Mouse (Mus musculus) cerebellum, adult 2 months (tissue): ENCODE data around the gene Rpl15. TPM values are rescaled to one million over a fixed set of nuclear protein-coding genes. Genes with fewer than 3 reads are reported as not detected.
A peak's percentile ranks its signal among the peaks of the same experiment; 100 is the strongest.

Source experiments
- DNase-seq, 2 experiments: peaks; one replicate each; pipeline ENCODE4 v3.0.0; 2021
- H3K27ac ChIP-seq: fragments of 200-500 bp; 2 replicates; pipeline ENCODE4 v1.5.1; 2012; ENCODE audit warnings: low read length, control low read depth, inconsistent platforms; ENCODE audit not compliant: insufficient read depth
- H3K27me3 ChIP-seq: fragments of 200-500 bp; 2 replicates; pipeline ENCODE4 v1.6.1; 2012; ENCODE audit warnings: inconsistent platforms, mild to moderate bottlenecking, low read length, moderate library complexity; ENCODE audit not compliant: control insufficient read depth, insufficient read depth
- H3K4me1 ChIP-seq: fragments of 200-500 bp; 2 replicates; pipeline ENCODE4 v1.6.1; 2011; ENCODE audit warnings: low read length; ENCODE audit not compliant: control insufficient read depth, insufficient read depth
- H3K4me3 ChIP-seq: fragments of 200-500 bp; replicated peaks from 2 replicates; pipeline ENCODE3; 2011; ENCODE audit warnings: mild to moderate bottlenecking, low read depth, low read length, control low read depth; ENCODE audit not compliant: insufficient read depth
- CTCF ChIP-seq: fragments of 200-500 bp; IDR thresholded peaks from 2 replicates; pipeline ENCODE4 v1.5.1; 2011; ENCODE audit warnings: low read depth, mild to moderate bottlenecking, control low read depth, low read length, moderate library complexity, borderline replicate concordance; ENCODE audit not compliant: insufficient read depth
- POLR2A ChIP-seq: fragments of 200-500 bp; IDR thresholded peaks from 2 replicates; pipeline ENCODE4 v1.6.1; 2011; ENCODE audit warnings: low read length, control low read depth, borderline replicate concordance; ENCODE audit not compliant: insufficient read depth
- WGBS: fragments of 180-500 bp; shearing (Covaris S2); methylation state at CpG from one replicate; pipeline ENCODE4 v1.1.7; 2018; 5-methylcytosine and 5-hydroxymethylcytosine counted together
- polyA plus RNA-seq: library from polyadenylated mRNA; depleted of rRNA; stranded (reverse); fragments of >200 nt; gene quantifications from 2 replicates; pipeline ENCODE4 v1.2.3, GENCODE M21; 2012

The Rpl15 gene
- polyA plus RNA-seq, 1 experiment: 293 TPM

DNA sequence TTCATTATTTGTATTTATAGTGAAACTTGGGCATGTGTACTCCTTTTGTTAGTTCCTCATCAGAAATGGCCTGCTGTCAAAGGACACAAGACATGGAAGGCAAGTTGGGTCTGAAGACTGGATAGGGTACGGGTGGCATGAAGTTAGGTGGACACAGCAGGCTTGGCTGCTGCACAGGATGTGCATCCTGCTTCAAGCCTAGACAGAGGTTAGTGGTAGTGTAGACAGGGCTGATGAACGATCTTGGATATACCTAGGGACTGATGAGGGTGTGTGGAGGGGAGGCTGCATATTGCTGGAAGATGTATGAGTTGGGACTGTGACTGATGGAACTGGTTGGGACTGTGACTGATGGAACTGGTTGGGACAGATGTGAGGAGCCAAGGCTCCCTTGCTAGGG, 27.7 kb upstream of the Rpl15 start:
- H3K27ac ChIP-seq: no peak overlapping the region
- 93% methylated on average over 2 of the region's 2 CpGs for WGBS
- H3K4me1 ChIP-seq: peaks cover 5% of the 10 kb centered on the region
- DNase-seq: no peak
- no peak overlapping the region for H3K4me3 ChIP-seq
- no peaks in the 10 kb centered on the region for H3K27me3 ChIP-seq
- TF ChIP-seq CTCF: no peak

DNA sequence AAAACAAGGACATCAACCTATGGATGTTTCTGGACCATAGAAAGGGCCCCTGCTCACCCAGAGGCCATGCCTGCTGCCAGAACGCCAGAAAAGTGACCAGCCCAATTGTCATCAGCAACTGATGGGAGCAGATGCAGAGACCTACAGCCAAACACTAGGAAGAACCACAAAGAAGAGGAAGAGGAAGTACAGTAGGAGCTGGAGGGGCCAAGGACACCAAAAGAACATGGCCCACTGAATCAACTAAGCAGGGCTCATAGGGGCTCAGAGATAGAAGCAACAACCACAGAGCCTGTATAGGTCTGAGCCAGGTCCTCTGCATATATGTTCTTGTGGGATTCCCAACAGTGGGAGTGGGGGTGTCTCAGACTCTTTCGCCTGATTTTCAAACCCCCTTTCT, 26.2 kb upstream of the Rpl15 start:
- no peaks in the 10 kb centered on the region for H3K27me3 ChIP-seq
- DNase-seq: no peak
- H3K4me3 ChIP-seq: no peak overlapping the region
- H3K4me1 ChIP-seq: no peaks in the 10 kb centered on the region
- no peak for TF ChIP-seq POLR2A
- TF ChIP-seq CTCF: no peak
- 76% methylated on average over 2 of the region's 2 CpGs for WGBS
- no peak overlapping the region for H3K27ac ChIP-seq

DNA sequence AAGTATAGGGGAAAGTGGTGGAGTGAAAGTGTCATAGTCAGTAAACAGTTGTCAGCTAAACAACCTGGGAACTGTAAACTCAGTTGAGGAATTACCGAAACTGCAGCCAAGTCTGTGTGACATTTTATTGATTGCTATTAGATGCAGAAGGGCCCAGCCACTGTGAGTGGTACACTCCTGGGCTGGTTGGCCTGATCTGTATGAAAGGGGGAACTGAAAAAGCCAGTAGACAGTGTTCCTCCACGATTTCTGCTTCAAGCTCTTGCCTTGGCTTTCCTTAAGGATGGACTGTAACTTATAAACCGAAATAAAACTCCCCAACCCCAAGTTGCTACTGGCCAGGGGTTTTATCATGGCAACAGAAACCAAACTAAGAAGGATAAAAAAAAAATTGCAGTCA, 21.4 kb upstream of the Rpl15 start:
- no peak overlapping the region for H3K27ac ChIP-seq
- no peak for DNase-seq
- no peak for TF ChIP-seq POLR2A
- TF ChIP-seq CTCF: no peak
- no peaks in the 10 kb centered on the region for H3K27me3 ChIP-seq
- no peak overlapping the region for H3K4me3 ChIP-seq
- no peaks in the 10 kb centered on the region for H3K4me1 ChIP-seq
- 91% methylated on average over 3 of the region's 3 CpGs for WGBS

DNA sequence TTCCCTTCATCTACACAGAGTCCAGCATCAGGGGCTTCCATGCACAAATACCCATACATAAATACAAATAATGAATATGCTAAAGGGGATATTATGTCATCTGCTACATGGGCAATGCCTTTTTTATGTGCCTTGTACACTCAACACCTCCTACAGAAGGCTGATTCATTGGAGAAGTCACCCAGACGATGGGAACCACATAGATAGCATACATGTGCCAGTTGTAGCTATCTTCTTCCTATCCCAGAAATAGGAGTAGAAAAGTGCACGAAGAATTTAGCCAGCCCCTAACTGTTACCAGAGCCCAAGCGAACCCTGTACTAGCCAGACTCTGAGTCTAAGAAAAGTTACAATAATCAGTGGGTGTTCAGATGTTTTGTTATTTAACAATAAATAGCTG, 20.9 kb upstream of the Rpl15 start:
- no peak for DNase-seq
- Histone ChIP-seq H3K4me3 (no peak overlapping the region), H3K4me1 (no peaks in the 10 kb centered on the region), H3K27ac (no peak overlapping the region), H3K27me3 (no peaks in the 10 kb centered on the region)
- 90% methylated on average over 3 of the region's 3 CpGs for WGBS
- TF ChIP-seq POLR2A (no peak), CTCF (no peak)

DNA sequence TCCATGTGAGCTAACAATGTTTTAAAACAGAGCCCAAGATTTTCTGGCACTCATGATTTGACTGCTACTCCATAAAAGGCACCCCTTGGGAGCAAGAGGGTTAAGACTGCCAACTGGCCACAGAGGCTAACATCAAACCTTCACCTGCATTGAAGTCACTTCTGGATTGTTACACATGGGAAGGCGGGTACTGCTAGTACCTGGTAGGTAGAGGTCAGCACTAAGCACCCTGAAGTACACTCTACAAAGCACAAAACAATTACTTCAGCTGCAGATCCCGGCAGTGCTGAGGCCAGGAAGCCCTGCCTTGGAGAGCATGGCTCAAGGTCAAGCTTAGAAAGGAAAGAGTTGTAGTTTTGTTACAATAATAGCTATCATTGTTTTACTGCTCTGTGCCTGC, 16.2 kb upstream of the Rpl15 start:
- Histone ChIP-seq H3K4me3 (no peak overlapping the region), H3K4me1 (no peaks in the 10 kb centered on the region), H3K27me3 (no peaks in the 10 kb centered on the region), H3K27ac (no peak overlapping the region)
- DNase-seq: no peak
- 77% methylated on average over 2 of the region's 2 CpGs for WGBS
- TF ChIP-seq CTCF (no peak), POLR2A (no peak)

DNA sequence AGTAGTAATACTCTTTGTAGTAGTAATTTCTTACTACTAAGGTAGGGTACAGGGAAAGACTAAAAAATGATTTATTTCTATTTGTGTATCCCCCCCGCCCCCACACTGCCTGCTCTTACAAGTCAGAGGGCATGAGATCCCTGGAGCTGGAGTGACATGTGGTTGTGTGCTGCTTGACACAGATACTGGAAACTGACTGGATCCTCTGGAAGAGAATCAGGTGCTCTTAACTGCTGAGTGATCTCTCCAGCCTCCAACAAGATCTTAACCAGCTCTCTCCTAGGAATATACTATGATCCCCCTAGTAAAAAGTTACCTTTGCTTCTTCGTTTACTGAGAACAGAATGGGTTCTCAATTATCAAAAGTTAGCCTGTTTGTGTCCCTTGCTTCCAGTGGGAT, 15.2 kb upstream of the Rpl15 start:
- TF ChIP-seq CTCF (no peak), POLR2A (no peak)
- no peak for DNase-seq
- H3K4me1 ChIP-seq: no peaks in the 10 kb centered on the region
- no peaks in the 10 kb centered on the region for H3K27me3 ChIP-seq
- 90% methylated on average over 2 of the region's 2 CpGs for WGBS
- no peak overlapping the region for H3K4me3 ChIP-seq
- H3K27ac ChIP-seq: no peak overlapping the region

DNA sequence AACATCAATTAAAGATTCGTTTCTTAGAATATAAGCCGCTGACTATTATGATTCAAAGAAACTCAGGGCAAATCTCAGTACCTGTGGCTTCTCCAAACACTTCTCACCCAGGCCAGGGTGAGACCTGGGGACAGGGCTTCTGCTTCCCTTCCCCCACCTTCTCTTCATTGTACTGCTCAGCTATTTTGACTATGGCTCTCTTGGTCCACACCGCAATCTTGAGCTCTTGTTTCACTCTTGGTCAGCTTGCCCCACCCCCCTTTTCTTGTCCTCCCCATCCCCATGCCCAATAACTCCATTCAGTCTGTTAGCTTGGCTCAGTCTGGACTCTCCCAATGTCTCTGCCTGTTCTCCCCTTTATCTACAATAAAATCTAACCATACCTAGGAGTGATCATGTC, 14.3 kb upstream of the Rpl15 start:
- WGBS: 93% methylated on average over 3 of the region's 3 CpGs
- no peak for DNase-seq
- no peak overlapping the region for H3K4me3 ChIP-seq
- no peaks in the 10 kb centered on the region for H3K4me1 ChIP-seq
- TF ChIP-seq CTCF (no peak), POLR2A (no peak)
- H3K27me3 ChIP-seq: no peaks in the 10 kb centered on the region
- no peak overlapping the region for H3K27ac ChIP-seq

DNA sequence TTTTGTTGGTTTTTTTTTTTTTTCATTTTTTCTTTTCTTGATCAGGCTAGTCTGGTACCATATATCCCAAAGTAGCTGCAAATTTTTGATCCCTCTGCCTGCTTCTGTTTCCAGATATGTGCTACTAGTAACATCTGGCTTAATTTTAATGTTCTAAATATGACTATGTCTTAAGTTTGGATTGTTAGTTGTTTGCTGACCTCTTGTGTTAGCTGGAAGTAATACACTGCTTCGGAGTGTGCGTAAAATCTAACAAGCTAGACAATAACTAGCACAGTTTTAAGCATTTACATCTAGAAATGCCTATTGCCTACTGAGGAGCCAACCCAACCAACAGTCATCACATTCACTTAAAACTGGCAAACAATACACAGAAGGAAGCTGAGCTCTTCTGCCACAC, 13.4 kb upstream of the Rpl15 start:
- no peak for DNase-seq
- 79% methylated on average over 2 of the region's 2 CpGs for WGBS

More for the DNA sequence above, 13.4 kb upstream of the Rpl15 start:
- H3K4me1 ChIP-seq: no peaks in the 10 kb centered on the region
- peak; percentile 29; the same call in 1 of the 2 replicates for TF ChIP-seq CTCF
- TF ChIP-seq POLR2A: no peak
- no peaks in the 10 kb centered on the region for H3K27me3 ChIP-seq
- H3K4me3 ChIP-seq: no peak overlapping the region
- no peak overlapping the region for H3K27ac ChIP-seq
